Mouse (Mus musculus): ENCODE results near the gene Gm1113.

DNA sequence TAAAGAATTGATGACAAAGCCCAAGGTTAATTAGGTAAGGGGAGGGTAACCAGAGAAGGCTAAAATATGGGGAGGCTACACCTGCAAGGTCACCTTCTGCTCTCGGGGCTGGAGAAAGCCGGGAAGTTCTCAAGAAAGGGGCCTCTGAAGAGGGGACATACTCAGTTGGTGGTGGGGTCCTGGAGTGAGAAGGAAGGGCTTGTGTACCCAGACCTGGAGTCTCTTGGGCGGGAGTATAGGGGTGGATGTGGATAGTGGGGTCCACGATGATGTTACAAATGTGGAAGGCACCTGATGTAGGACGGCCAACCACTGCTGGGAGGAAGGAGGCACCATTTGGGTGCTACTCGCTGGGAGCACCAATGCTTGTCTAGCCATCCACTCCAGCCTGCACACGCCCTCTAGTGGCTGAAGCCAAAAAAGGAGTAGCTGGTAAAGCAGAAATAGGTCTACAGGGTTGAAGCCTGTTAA is 5.9 kb upstream of the Gm1113 start:
- TF ChIP-seq POLR2A (IDR thresholded peaks at IDR 0.05; ENCODE audit: insufficient read depth, low read depth, low read length) = no peak
- peak; percentile 88 for TF ChIP-seq CTCF (IDR thresholded peaks at IDR 0.05)
- peak; percentile 57; the same call in 1 of the 2 replicates for TF ChIP-seq EP300 (IDR thresholded peaks at IDR 0.05; ENCODE audit: insufficient read depth, low read depth, low read length)

Data from heart, adult 2 months (tissue).